Mouse (Mus musculus) kidney, postnatal 4 days (tissue): ENCODE measurements around the gene Fhl5.
"Not testable (repeated sequence)": the region's sequence is repeated elsewhere in the genome, so short reads cannot be mapped to it uniquely, and the experiment has no call there.

Source experiments
- DNase-seq, 2 experiments: peaks; one replicate each; pipeline ENCODE4 v3.0.0; 2021; ENCODE audit warnings: mixed read lengths in 2 of 2

Fhl5 gene

GRCm38 (mm10) chr4:25242776-25243175, at the start of gene Fhl5:
Gene Fhl5, minus strand, starts transcription at chr4:25242876.
- no peak for DNase-seq

GRCm38 (mm10) chr4:25285002-25285401, 42.3 kb upstream of the Fhl5 start:
- not testable (repeated sequence) for DNase-seq

GRCm38 (mm10) chr4:25281671-25282038, 39.0 kb upstream of the Fhl5 start, which contains the start of gene Ufl1:
Gene Ufl1, minus strand, starts transcription at chr4:25281821.
- peak; percentile 98 for DNase-seq

DNA sequence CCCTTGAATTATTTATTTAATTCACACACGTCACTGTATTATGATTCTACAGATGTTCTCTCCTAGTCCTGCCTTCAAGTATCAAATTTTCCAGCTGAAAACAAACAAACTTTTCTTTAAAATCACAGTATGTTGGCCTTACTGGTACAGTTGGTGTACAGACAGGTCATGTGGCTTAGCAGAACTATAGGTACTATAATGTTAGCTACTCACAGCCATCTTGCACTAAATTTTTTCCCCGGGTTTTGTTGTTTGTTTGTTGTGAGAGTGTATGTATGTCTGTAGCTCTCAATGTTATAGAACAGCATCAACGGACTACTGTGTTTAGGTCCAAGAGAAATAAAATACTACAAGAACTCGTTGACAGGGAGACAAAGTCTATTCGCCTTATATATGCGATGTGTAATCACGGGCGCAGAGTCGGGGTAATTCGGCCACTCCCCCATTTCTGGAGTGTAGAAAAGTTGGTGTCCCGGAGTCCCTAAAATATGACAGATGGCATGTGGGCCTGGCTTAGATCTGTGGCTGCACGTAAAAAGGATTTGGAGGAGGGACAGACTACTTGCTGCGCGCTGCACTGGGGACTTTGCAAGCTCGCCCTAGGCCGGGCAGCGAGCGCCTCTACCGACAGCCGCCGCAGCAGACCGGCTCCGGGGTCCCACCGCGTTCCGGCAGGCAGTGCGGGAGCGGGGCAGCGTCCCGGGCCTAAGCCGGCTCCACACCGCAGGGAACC, 38.4 kb upstream of the Fhl5 start:
- DNase-seq, result no peak

DNA sequence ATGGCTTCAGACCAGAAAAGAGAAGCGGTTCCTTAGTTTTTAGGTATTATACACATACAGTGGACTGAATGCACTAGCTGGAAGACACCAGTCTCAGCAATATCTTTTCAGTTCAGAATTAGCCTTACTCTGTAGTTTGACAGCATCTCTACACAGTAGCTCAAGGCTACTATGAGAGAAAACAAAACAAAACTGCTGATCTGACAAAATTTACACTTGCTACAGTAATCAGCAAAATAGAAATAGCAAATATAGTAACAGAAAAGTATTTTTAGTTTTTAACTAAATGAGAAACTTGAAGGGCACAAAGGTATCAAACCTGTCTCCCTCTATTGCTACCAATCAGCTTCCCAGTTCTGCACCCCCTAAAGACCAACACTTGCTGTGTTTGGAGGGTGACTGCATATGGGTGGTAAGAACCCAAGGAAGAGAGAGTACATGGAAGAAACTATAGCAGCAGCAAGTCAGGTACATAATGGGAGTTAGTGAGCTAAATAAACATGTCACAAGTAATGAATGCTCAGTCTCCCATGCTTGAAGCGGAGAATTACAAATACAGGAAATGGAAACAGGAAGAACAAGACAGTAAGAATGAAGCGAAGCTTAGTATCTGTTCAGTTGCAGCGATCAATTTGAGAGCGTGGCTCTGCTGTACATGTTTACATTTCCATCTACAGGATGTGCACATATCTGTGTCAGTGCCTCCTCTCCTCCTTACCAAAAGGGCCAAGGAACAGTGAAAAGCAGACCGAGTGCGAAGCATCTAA, 30.4 kb upstream of the Fhl5 start:
- no peak for DNase-seq

- no peak for DNase-seq
Observed at GRCm38 (mm10) chr4:25271926-25272325, 29.2 kb upstream of the Fhl5 start.

DNA sequence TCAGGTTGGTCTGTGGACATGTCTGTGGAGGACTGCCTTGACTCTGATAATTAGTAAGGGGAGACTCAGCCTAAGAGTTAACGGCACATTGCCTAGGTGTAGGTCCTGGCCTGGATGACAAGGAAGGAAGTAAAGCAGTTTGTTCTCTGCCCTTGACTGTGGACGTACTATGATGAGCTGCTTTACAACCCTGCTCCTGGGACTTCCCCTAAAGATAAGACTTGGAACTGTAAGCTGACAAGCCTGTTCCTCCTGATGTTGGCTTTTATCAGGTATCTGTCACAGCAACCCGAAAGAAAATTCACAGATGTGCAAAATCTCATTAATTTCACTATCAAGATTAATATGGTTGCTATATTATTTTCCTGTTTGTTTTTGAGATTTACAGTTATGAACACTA, 24.5 kb upstream of the Fhl5 start:
- no peak for DNase-seq

DNA sequence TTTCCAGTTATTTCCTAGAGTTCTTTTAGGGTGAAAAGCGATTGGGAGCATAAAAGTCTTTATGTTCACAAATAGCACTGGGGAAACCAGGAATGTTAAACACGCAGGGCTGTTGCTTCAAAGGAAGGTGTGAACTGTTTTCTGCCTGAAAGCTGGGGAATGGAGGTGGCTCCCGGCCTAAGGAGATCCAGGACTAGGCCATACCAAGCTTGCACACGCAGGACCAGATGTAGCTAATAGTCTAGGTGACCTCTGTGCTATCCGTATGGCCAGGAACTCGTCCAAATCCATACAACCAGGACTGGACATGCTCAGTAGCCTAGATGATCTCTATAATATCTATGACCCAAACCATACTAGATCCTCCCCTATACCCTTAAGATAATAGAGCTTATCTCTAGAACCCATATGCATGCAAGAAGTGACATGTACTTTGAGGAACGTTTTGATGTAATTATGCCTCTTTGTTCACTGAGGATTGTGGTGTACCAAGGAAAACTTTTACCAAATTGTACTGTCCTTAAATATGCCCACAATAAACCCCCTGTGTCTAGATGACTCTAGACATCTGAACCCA, 15.2 kb upstream of the Fhl5 start:
- DNase-seq, result no peak

- not testable (repeated sequence) for DNase-seq
Observed at GRCm38 (mm10) chr4:25235663-25236062, 7.0 kb downstream of the Fhl5 start.

DNA sequence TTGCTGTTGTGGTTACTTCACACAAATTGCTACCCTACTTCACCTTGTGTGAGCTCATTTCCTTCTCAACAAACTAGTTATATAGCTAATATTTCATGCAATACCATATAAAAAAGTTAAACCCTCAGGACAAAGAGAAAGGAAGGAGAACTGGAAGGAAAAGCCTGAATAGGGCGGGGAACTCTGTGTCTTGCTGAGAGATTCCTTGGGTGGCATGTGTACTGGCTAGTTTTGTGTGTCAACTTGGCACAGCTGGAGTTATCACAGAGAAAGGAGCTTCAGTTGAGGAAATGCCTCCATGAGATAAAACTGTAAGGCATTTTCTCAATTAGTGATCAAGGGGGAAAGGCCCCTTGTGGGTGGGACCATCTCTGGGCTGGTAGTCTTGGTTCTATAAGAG, 8.9 kb downstream of the Fhl5 start:
- not testable (repeated sequence) for DNase-seq

DNA sequence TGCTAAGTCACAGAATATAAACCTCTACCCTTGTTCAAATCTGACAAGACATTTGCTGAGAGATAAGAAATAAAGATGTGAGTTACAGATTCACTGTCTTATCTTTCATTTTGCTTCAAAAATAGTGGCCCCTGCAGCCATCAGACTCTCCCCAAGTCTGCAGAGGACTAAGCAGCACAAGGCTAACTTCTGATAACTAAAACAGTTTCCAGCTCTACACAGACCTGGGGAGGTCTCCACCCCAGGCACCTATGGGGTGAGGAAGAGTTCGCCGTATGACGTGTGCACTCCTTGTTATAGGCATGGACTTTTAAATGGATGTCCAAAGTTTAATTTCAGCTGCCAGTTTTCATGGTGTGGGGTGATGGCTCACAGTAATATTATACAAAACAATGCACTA, 10.1 kb downstream of the Fhl5 start:
- no peak for DNase-seq

GRCm38 (mm10) chr4:25227527-25227926, 15.1 kb downstream of the Fhl5 start:
- DNase-seq, result no peak

DNA sequence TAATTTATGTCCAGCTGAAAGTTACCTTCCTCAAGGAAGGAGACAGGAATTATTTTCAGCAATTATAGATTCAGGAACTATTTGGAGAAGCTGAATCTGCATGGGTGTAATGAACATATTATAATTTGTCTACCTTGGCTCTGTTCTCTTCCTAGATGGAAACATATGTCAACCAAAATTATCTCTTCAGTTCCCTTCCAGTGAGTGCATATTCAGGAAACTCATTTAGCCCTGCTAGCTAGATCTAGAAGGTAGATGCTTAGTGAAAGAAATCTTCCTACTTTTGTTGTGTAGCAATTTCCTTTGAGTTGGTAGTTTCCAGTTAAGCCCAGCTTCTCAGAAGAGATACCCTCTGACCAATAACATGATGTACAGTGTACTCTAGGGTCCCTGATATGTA, 20.7 kb downstream of the Fhl5 start:
- no peak for DNase-seq

- no peak for DNase-seq
Observed at GRCm38 (mm10) chr4:25213451-25213850, 29.2 kb downstream of the Fhl5 start.

- no peak for DNase-seq
Observed at GRCm38 (mm10) chr4:25206166-25206565, 36.5 kb downstream of the Fhl5 start.

DNA sequence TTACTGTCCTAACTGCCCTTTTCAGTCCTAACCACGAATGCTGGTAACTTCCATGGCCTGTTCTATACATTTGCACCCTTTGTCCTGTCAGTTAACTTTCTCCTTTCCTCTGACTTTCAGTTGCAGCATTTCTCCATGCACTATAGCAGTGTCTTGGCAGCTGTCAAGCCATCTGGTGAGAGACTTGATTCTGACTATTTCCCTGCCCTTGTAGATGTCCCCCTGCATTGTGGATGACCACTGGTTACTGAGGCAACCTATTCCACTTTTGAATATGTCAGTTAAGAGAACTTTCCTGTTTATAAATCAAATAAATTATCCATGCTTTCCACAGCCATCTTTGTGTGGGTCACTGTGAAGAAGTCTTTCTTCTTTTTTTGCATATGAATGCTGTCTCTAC, 45.4 kb downstream of the Fhl5 start:
- DNase-seq, result no peak

GRCm38 (mm10) chr4:25179617-25180208, 63.0 kb downstream of the Fhl5 start:
- no peak for DNase-seq
